Mouse (Mus musculus) thymus, postnatal 25 days (tissue): Measurements from ENCODE around the gene Krcc1.

ENCODE experiments used
- DNase-seq: peaks from one replicate; pipeline ENCODE4 v3.0.0; 2022

The Krcc1 gene

GRCm38 (mm10) chr6:71271389-71272315, at the start of gene Krcc1:
Gene Krcc1 (plus strand): TSS chr6:71271677.
- DNase-seq = peak; percentile 98

GRCm38 (mm10) chr6:71224184-71224943, 47.1 kb upstream of the Krcc1 start:
- no peak for DNase-seq

GRCm38 (mm10) chr6:71226544-71226943, 44.9 kb upstream of the Krcc1 start:
- no peak for DNase-seq

- DNase-seq = no peak
Observed at GRCm38 (mm10) chr6:71227157-71227770, 44.2 kb upstream of the Krcc1 start.

- DNase-seq = no peak
Observed at GRCm38 (mm10) chr6:71235121-71235520, 36.4 kb upstream of the Krcc1 start.

GRCm38 (mm10) chr6:71235944-71236343, 35.5 kb upstream of the Krcc1 start:
- no peak for DNase-seq

- no peak for DNase-seq
Observed at GRCm38 (mm10) chr6:71236506-71236905, 35.0 kb upstream of the Krcc1 start.

GRCm38 (mm10) chr6:71237031-71237431, 34.4 kb upstream of the Krcc1 start:
- DNase-seq = no peak

GRCm38 (mm10) chr6:71239069-71239750, 32.3 kb upstream of the Krcc1 start:
- no peak for DNase-seq

- DNase-seq = no peak
Observed at GRCm38 (mm10) chr6:71240831-71241230, 30.6 kb upstream of the Krcc1 start.

GRCm38 (mm10) chr6:71242811-71243210, 28.7 kb upstream of the Krcc1 start:
- no peak for DNase-seq

- DNase-seq = no peak
Observed at GRCm38 (mm10) chr6:71243258-71243657, 28.2 kb upstream of the Krcc1 start.

GRCm38 (mm10) chr6:71248420-71248819, 23.1 kb upstream of the Krcc1 start:
- DNase-seq = no peak

- DNase-seq = no peak
Observed at GRCm38 (mm10) chr6:71249615-71250014, 21.9 kb upstream of the Krcc1 start.

- no peak for DNase-seq
Observed at GRCm38 (mm10) chr6:71250951-71251350, 20.5 kb upstream of the Krcc1 start.

- no peak for DNase-seq
Observed at GRCm38 (mm10) chr6:71254456-71254855, 17.0 kb upstream of the Krcc1 start.

- no peak for DNase-seq
Observed at GRCm38 (mm10) chr6:71256166-71256565, 15.3 kb upstream of the Krcc1 start.

- no peak for DNase-seq
Observed at GRCm38 (mm10) chr6:71257375-71257774, 14.1 kb upstream of the Krcc1 start.

GRCm38 (mm10) chr6:71258562-71258961, 12.9 kb upstream of the Krcc1 start:
- DNase-seq = no peak

GRCm38 (mm10) chr6:71259166-71259565, 12.3 kb upstream of the Krcc1 start:
- no peak for DNase-seq

- no peak for DNase-seq
Observed at GRCm38 (mm10) chr6:71260051-71260640, 11.3 kb upstream of the Krcc1 start.

- DNase-seq = no peak
Observed at GRCm38 (mm10) chr6:71261060-71261459, 10.4 kb upstream of the Krcc1 start.
